Mouse (Mus musculus) G1E (cell line): ENCODE measurements at regions not wholly inside any gene's neighbourhood (a gene's known extent, or its start where the extent isn't known, plus 50 kb on each side); places are given as distances from the start of the nearest gene placed in this dataset.

Source experiments
- CTCF ChIP-seq: IDR thresholded peaks from 2 replicates; pipeline ENCODE4 v1.5.1; 2012; ENCODE audit warnings: low read depth, low read length, inconsistent platforms, mixed read lengths
- GATA1 ChIP-seq: IDR thresholded peaks from 2 replicates; pipeline ENCODE4 v1.6.1; 2012; ENCODE audit warnings: borderline replicate concordance, low read length, inconsistent platforms, mixed read lengths
- GATA2 ChIP-seq: IDR thresholded peaks from 2 replicates; pipeline ENCODE4 v1.6.1; 2012; ENCODE audit warnings: low read depth, low read length, inconsistent platforms, borderline replicate concordance
- POLR2AphosphoS5 ChIP-seq: IDR thresholded peaks from 2 replicates; pipeline ENCODE4 v1.6.1; 2012; ENCODE audit warnings: low read depth, low read length, inconsistent platforms; ENCODE audit not compliant: insufficient replicate concordance

- TF ChIP-seq CTCF, result no peak
- TF ChIP-seq GATA2, result no peak
- no peak for TF ChIP-seq GATA1
- TF ChIP-seq POLR2AphosphoS5, result no peak
These were observed 210.9 kb upstream of the Kit start for GRCm38 (mm10) chr5:75363832-75364231.
